Mouse (Mus musculus) urinary bladder, postnatal 25 days (tissue): ENCODE measurements at regions not wholly inside any gene's neighbourhood (a gene's known extent, or its start where the extent isn't known, plus 50 kb on each side); places are given as distances from the start of the nearest gene placed in this dataset.
A peak's percentile ranks its signal among the peaks of the same experiment; 100 is the strongest.

Source experiments
- DNase-seq: peaks from one replicate; pipeline ENCODE4 v3.0.0; 2022; ENCODE audit warnings: low spot score

- no peak for DNase-seq
Observed at GRCm38 (mm10) chr6:99936716-99937115, 210.5 kb upstream of the Prok2 start.

- DNase-seq = no peak
Observed at GRCm38 (mm10) chr6:99935373-99935772, 209.2 kb upstream of the Prok2 start.

- DNase-seq = no peak
Observed at GRCm38 (mm10) chr6:99934394-99934793, 208.2 kb upstream of the Prok2 start.

- DNase-seq = no peak
Observed at GRCm38 (mm10) chr6:99933404-99933803, 207.2 kb upstream of the Prok2 start.

GRCm38 (mm10) chr6:99932923-99933322 is 206.7 kb upstream of the Prok2 start:
- DNase-seq = no peak

GRCm38 (mm10) chr6:99932405-99932804 is 206.2 kb upstream of the Prok2 start:
- no peak for DNase-seq

GRCm38 (mm10) chr6:99931588-99931987 is 205.4 kb upstream of the Prok2 start:
- no peak for DNase-seq

- DNase-seq = no peak
Observed at GRCm38 (mm10) chr6:99930316-99930715, 204.1 kb upstream of the Prok2 start.

- DNase-seq = no peak
Observed at GRCm38 (mm10) chr6:99927933-99928555, 201.9 kb upstream of the Prok2 start.

GRCm38 (mm10) chr6:99924181-99924580 is 198.0 kb upstream of the Prok2 start:
- DNase-seq = no peak

GRCm38 (mm10) chr6:99921966-99922365 is 195.8 kb upstream of the Prok2 start:
- DNase-seq = no peak

- DNase-seq = no peak
Observed at GRCm38 (mm10) chr6:99919816-99920562, 193.8 kb upstream of the Prok2 start.

- DNase-seq = no peak
Observed at GRCm38 (mm10) chr6:99918351-99918750, 192.2 kb upstream of the Prok2 start.

GRCm38 (mm10) chr6:99909921-99910320 is 183.7 kb upstream of the Prok2 start:
- DNase-seq = no peak

- no peak for DNase-seq
Observed at GRCm38 (mm10) chr6:99909459-99909858, 183.3 kb upstream of the Prok2 start.

GRCm38 (mm10) chr6:99908066-99908465 is 181.9 kb upstream of the Prok2 start:
- no peak for DNase-seq

GRCm38 (mm10) chr6:99905194-99905593 is 179.0 kb upstream of the Prok2 start:
- no peak for DNase-seq

- no peak for DNase-seq
Observed at GRCm38 (mm10) chr6:99904607-99905006, 178.4 kb upstream of the Prok2 start.

GRCm38 (mm10) chr6:99904044-99904443 is 177.9 kb upstream of the Prok2 start:
- DNase-seq = peak; percentile 74

GRCm38 (mm10) chr6:99901564-99901963 is 175.4 kb upstream of the Prok2 start:
- no peak for DNase-seq

GRCm38 (mm10) chr6:99901146-99901545 is 175.0 kb upstream of the Prok2 start:
- DNase-seq = no peak

- no peak for DNase-seq
Observed at GRCm38 (mm10) chr6:99899704-99900103, 173.5 kb upstream of the Prok2 start.

- no peak for DNase-seq
Observed at GRCm38 (mm10) chr6:99898077-99898476, 171.9 kb upstream of the Prok2 start.

- DNase-seq = no peak
Observed at GRCm38 (mm10) chr6:99895558-99895957, 169.4 kb upstream of the Prok2 start.
